Mouse (Mus musculus): ENCODE measurements at regions not wholly inside any gene's neighbourhood (a gene's known extent, or its start where the extent isn't known, plus 50 kb on each side); places are given as distances from the start of the nearest gene placed in this dataset.

DNA sequence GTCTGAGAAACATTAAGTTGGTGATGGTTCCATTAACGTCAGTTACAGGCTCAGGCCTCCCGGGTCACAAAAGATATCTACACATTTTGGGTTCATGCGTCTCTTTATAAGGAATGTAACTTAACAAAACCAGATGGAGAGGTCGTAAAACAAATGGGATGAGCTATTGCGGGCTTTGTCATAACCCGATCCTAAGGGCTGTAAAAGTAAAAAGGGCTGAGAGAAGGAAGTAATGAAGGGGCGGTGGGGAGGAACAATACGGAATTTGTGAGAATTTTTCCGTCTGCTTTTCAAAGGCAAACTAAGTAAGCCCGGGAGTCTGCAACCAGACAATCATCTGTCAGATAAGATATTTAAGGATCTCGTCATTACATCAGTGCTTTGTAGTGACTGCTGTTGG lies 152.1 kb upstream of the Frmd6 start:
- no peak for TF ChIP-seq CTCF (IDR thresholded peaks at IDR 0.05; ENCODE audit: insufficient read depth, low read length)
- no peak for TF ChIP-seq POLR2A (IDR thresholded peaks at IDR 0.05; ENCODE audit: borderline replicate concordance, extremely low read depth, low read depth, low read length)
